Mouse (Mus musculus) ES-E14 (cell line): ENCODE data around the gene Tmcc1. TPM values are rescaled to one million over a fixed set of nuclear protein-coding genes. Genes with fewer than 3 reads are reported as not detected.

Experiments used
- DNase-seq: peaks from one replicate; pipeline ENCODE4 v3.0.0-alpha.2; 2013; ENCODE audit warnings: low read depth, low spot score
- H3K27ac ChIP-seq: 2 replicates; pipeline ENCODE4 v1.5.1; 2012; ENCODE audit warnings: low read depth, mild to moderate bottlenecking, low read length, moderate library complexity, mixed read lengths; ENCODE audit not compliant: poor library complexity, insufficient read depth, severe bottlenecking
- H3K36me3 ChIP-seq: 2 replicates; pipeline ENCODE4 v1.6.1; 2012; ENCODE audit warnings: mild to moderate bottlenecking, low read length, moderate library complexity, mixed read lengths; ENCODE audit not compliant: control insufficient read depth, poor library complexity, insufficient read depth, severe bottlenecking
- H3K4me1 ChIP-seq, 2 experiments: fragments of 150-350 bp in 1 of 2; sonication (generic) in 1 of 2; 2 replicates each; pipeline ENCODE4 v1.6.1; 2012; ENCODE audit warnings: low read length in 2 of 2, mild to moderate bottlenecking in 1 of 2, mixed read lengths in 1 of 2; ENCODE audit not compliant: control insufficient read depth in 2 of 2, insufficient read depth in 2 of 2, poor library complexity in 1 of 2
- H3K4me3 ChIP-seq, 2 experiments: fragments of 150-350 bp in 1 of 2; sonication (generic) in 1 of 2; 2 replicates each; pipeline ENCODE4 v1.5.1; 2012; ENCODE audit warnings: low read length in 2 of 2, low read depth in 1 of 2, mild to moderate bottlenecking in 1 of 2, mixed read lengths in 1 of 2; ENCODE audit not compliant: insufficient read depth in 1 of 2, poor library complexity in 1 of 2, severe bottlenecking in 1 of 2
- H3K9ac ChIP-seq: 2 replicates; pipeline ENCODE4 v1.6.1; 2012; ENCODE audit warnings: low read depth, mild to moderate bottlenecking, low read length, mixed read lengths; ENCODE audit not compliant: poor library complexity, insufficient read depth, severe bottlenecking
- H3K9me3 ChIP-seq: fragments of 150-350 bp; sonication (generic); 2 replicates; pipeline ENCODE4 v1.6.1; 2012; ENCODE audit warnings: low read depth, mild to moderate bottlenecking, low read length; ENCODE audit not compliant: control insufficient read depth, insufficient read depth
- CHD2 ChIP-seq: IDR thresholded peaks from 2 replicates; pipeline ENCODE4 v1.6.1; 2014; ENCODE audit warnings: mild to moderate bottlenecking, low read depth, low read length, inconsistent platforms
- HCFC1 ChIP-seq: IDR thresholded peaks from 2 replicates; pipeline ENCODE4 v1.6.1; 2012; ENCODE audit warnings: low read length, inconsistent platforms, borderline replicate concordance; ENCODE audit not compliant: insufficient read depth
- MAFK ChIP-seq: IDR thresholded peaks from 2 replicates; pipeline ENCODE4 v1.6.1; 2014; ENCODE audit warnings: mild to moderate bottlenecking, low read depth, low read length, inconsistent platforms; ENCODE audit not compliant: insufficient read depth
- ZC3H11A ChIP-seq: IDR thresholded peaks from 2 replicates; pipeline ENCODE4 v1.6.1; 2012; ENCODE audit warnings: low read depth, mild to moderate bottlenecking, inconsistent platforms, low read length, borderline replicate concordance
- ZNF384 ChIP-seq: IDR thresholded peaks from 2 replicates; pipeline ENCODE4 v1.6.1; 2012; ENCODE audit warnings: low read depth, low read length, inconsistent platforms
- in situ Hi-C, 2 experiments: fragments of 600-800 bp; cut with MboI; formaldehyde crosslinking; loops; one replicate each; pipeline ENCODE4 v1.15.1; 2025; ENCODE audit warnings: low sequenced_read_pairs in 2 of 2, inconsistent platforms in 1 of 2; ENCODE audit not compliant: unreplicated experiment in 2 of 2
- total RNA-seq: library from RNA; depleted of rRNA; stranded (reverse); fragments of 300-350 nt; gene quantifications from 2 replicates; pipeline ENCODE4 v1.2.3, GENCODE M21; 2012

Gene Tmcc1
- total RNA-seq, 1 experiment, result 29.3 TPM

GRCm38 (mm10) chr6:115991108-115991880, 202.0 kb downstream of the Tmcc1 start:
- Histone ChIP-seq H3K36me3 (no peaks in the 10 kb centered on the region), H3K27ac (no peak overlapping the region), H3K9ac (no peak overlapping the region), H3K4me3 (no peak overlapping the region), H3K9me3 (no peaks in the 10 kb centered on the region), H3K4me1 (no peaks in the 10 kb centered on the region)
- in situ Hi-C loops, result no loop called here
- no peak for DNase-seq
- TF ChIP-seq CHD2, result no peak

- no peak overlapping the region for H3K27ac ChIP-seq
- TF ChIP-seq ZNF384, result no peak
- TF ChIP-seq MAFK, result no peak
- TF ChIP-seq HCFC1, result no peak
- TF ChIP-seq CHD2, result no peak
- no peak for TF ChIP-seq ZC3H11A
- in situ Hi-C loops, result no loop called here
- no peak for DNase-seq
- no peaks in the 10 kb centered on the region for H3K4me1 ChIP-seq
- no peak overlapping the region for H3K9ac ChIP-seq
- H3K36me3 ChIP-seq, result no peaks in the 10 kb centered on the region
- H3K4me3 ChIP-seq, result no peak overlapping the region
- no peaks in the 10 kb centered on the region for H3K9me3 ChIP-seq
These were observed 202.8 kb downstream of the Tmcc1 start for GRCm38 (mm10) chr6:115990479-115990878.

DNA sequence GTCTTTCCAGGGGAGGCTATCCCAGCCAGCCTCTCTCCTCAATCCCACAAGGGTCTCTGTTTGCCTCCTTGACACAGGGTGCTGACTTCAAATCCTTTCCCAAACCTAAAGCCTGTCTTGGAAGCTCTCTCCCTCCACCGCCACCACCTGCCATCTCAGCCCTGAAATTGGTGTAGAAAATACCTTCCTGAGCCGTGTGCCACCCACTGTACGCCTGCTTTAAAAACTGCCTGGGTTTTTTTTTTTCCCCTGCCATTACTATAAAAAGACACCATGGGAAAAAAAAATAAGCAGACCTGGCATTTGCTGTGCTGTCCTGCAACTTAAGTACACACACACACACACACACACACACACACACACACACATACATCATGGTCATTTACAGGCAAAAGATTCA, 203.2 kb downstream of the Tmcc1 start:
- H3K27ac ChIP-seq, result no peak overlapping the region
- no peak for TF ChIP-seq ZC3H11A
- no peak for TF ChIP-seq ZNF384
- H3K4me1 ChIP-seq, result no peaks in the 10 kb centered on the region

DNA sequence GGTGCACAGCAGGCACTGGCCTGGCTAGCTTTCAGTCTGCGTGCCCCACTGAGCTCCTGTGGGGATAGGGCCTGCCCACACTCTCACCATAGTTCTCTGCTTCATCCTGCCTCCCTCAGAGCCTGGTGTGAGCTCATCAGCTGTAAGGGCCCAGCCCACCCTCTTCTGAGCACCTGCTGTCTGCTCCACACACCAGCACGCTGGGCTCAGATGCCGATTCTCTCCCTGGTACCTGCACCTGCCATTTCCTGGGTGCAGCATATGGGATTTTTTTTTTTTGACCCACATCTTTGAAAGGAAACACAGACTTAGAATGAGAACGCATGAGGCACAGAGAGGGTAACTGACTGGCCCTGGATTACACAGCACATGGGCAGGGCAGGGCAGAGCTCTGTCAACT, 203.7 kb downstream of the Tmcc1 start:
- H3K4me3 ChIP-seq, result no peak overlapping the region
- in situ Hi-C loops, result no loop called here
- DNase-seq, result no peak

More for the DNA sequence above, 203.2 kb downstream of the Tmcc1 start:
- no peak for DNase-seq
- no peaks in the 10 kb centered on the region for H3K36me3 ChIP-seq
- no peak overlapping the region for H3K9ac ChIP-seq
- H3K4me3 ChIP-seq, result no peak overlapping the region
- in situ Hi-C loops, result no loop called here
- no peaks in the 10 kb centered on the region for H3K9me3 ChIP-seq

GRCm38 (mm10) chr6:115989032-115989431, 204.3 kb downstream of the Tmcc1 start:
- Histone ChIP-seq H3K4me1 (no peaks in the 10 kb centered on the region), H3K36me3 (no peaks in the 10 kb centered on the region), H3K4me3 (no peak overlapping the region), H3K27ac (no peak overlapping the region), H3K9ac (no peak overlapping the region), H3K9me3 (no peaks in the 10 kb centered on the region)
- TF ChIP-seq CHD2 (no peak), MAFK (no peak), ZNF384 (no peak), ZC3H11A (no peak), HCFC1 (no peak)
- in situ Hi-C loops, result no loop called here
- DNase-seq, result no peak

More for the DNA sequence above, 203.7 kb downstream of the Tmcc1 start:
- Histone ChIP-seq H3K9me3 (no peaks in the 10 kb centered on the region), H3K9ac (no peak overlapping the region), H3K27ac (no peak overlapping the region), H3K36me3 (no peaks in the 10 kb centered on the region), H3K4me1 (no peaks in the 10 kb centered on the region)
- TF ChIP-seq CHD2 (no peak), ZNF384 (no peak), ZC3H11A (no peak), MAFK (no peak), HCFC1 (no peak)
